Mouse (Mus musculus) urinary bladder, postnatal 36 days (tissue): Measurements from ENCODE around the gene Cxcl1.

Experiments used
- DNase-seq, 2 experiments: peaks; one replicate each; pipeline ENCODE4 v3.0.0; 2022; ENCODE audit warnings: low spot score in 2 of 2, mixed read lengths in 1 of 2

Gene Cxcl1

GRCm38 (mm10) chr5:90884628-90885242, 6.3 kb upstream of the Cxcl1 start:
- DNase-seq, result no peak

GRCm38 (mm10) chr5:90888661-90889060, 2.4 kb upstream of the Cxcl1 start:
- no peak for DNase-seq

GRCm38 (mm10) chr5:90891464-90891813, 398 bp downstream of the Cxcl1 start:
- no peak for DNase-seq

- no peak for DNase-seq
These were observed 3.2 kb downstream of the Cxcl1 start for GRCm38 (mm10) chr5:90894231-90894630.

GRCm38 (mm10) chr5:90897429-90897828, 6.4 kb downstream of the Cxcl1 start:
- no peak for DNase-seq

- DNase-seq, result no peak
These were observed 8.3 kb downstream of the Cxcl1 start for GRCm38 (mm10) chr5:90899308-90899707.

GRCm38 (mm10) chr5:90900147-90900546, 9.1 kb downstream of the Cxcl1 start:
- peak in 1 of 2 experiments; percentile 61 for DNase-seq

GRCm38 (mm10) chr5:90900688-90901087, 9.6 kb downstream of the Cxcl1 start:
- DNase-seq, result no peak

- DNase-seq, result no peak
These were observed 11.6 kb downstream of the Cxcl1 start for GRCm38 (mm10) chr5:90902380-90903260.

- no peak for DNase-seq
These were observed 12.4 kb downstream of the Cxcl1 start, which contains the start of gene Cxcl2 for GRCm38 (mm10) chr5:90903339-90904020. Gene Cxcl2, plus strand, starts transcription at chr5:90903871.

- DNase-seq, result peak; percentile 51 to 58
These were observed 17.9 kb downstream of the Cxcl1 start for GRCm38 (mm10) chr5:90908983-90909382.

GRCm38 (mm10) chr5:90919495-90919894, 28.5 kb downstream of the Cxcl1 start:
- no peak for DNase-seq

- DNase-seq, result peak; percentile 38 to 48
These were observed 31.9 kb downstream of the Cxcl1 start for GRCm38 (mm10) chr5:90922958-90923357.

- no peak for DNase-seq
These were observed 39.5 kb downstream of the Cxcl1 start for GRCm38 (mm10) chr5:90930546-90930945.

- peak; percentile 79 to 85 for DNase-seq
These were observed 40.2 kb downstream of the Cxcl1 start, which contains the start of gene Mthfd2l for GRCm38 (mm10) chr5:90930971-90931851. Gene Mthfd2l, plus strand, starts transcription at chr5:90931117.

GRCm38 (mm10) chr5:90931911-90932310, 40.9 kb downstream of the Cxcl1 start:
- DNase-seq, result no peak

- no peak for DNase-seq
These were observed 45.7 kb downstream of the Cxcl1 start for GRCm38 (mm10) chr5:90936706-90937105.
